Mouse (Mus musculus) spleen, adult 2 months (tissue): ENCODE measurements around the gene Hbs1l. TPM values are rescaled to one million over a fixed set of nuclear protein-coding genes. Genes with fewer than 3 reads are reported as not detected.

Experiments used
- DNase-seq, 2 experiments: peaks; one replicate each; pipeline versions ENCODE4 v3.0.0 to v3.0.0-alpha.2; 2012 to 2021; ENCODE audit warnings: low spot score in 2 of 2, low read depth in 1 of 2
- H3K27ac ChIP-seq: fragments of 200-500 bp; 2 replicates; pipeline ENCODE4 v1.5.1; 2012; ENCODE audit warnings: low read length, inconsistent platforms; ENCODE audit not compliant: insufficient read depth
- H3K27me3 ChIP-seq: fragments of 200-500 bp; 2 replicates; pipeline ENCODE4 v1.6.1; 2012; ENCODE audit warnings: mild to moderate bottlenecking, moderate library complexity, low read length, inconsistent platforms; ENCODE audit not compliant: control insufficient read depth, insufficient read depth
- H3K36me3 ChIP-seq: fragments of 200-500 bp; 2 replicates; pipeline ENCODE4 v1.6.1; 2012; ENCODE audit warnings: mild to moderate bottlenecking, low read length, inconsistent platforms; ENCODE audit not compliant: control insufficient read depth, insufficient read depth
- H3K4me1 ChIP-seq: fragments of 200-500 bp; 2 replicates; pipeline ENCODE4 v1.6.1; 2011; ENCODE audit warnings: inconsistent platforms; ENCODE audit not compliant: control insufficient read depth, insufficient read depth, insufficient read length
- H3K4me3 ChIP-seq: fragments of 200-500 bp; 2 replicates; pipeline ENCODE4 v1.5.1; 2011; ENCODE audit warnings: mild to moderate bottlenecking, inconsistent platforms; ENCODE audit not compliant: insufficient read depth, insufficient read length; ENCODE audit errors: extremely low read depth
- CTCF ChIP-seq: fragments of 200-500 bp; IDR thresholded peaks from 2 replicates; pipeline ENCODE4 v1.5.1; 2011; ENCODE audit warnings: mild to moderate bottlenecking, inconsistent platforms; ENCODE audit not compliant: insufficient read depth, insufficient read length, insufficient replicate concordance; ENCODE audit errors: extremely low read depth
- POLR2A ChIP-seq: fragments of 200-500 bp; IDR thresholded peaks from 2 replicates; pipeline ENCODE4 v1.6.1; 2011; ENCODE audit warnings: low read depth, low read length, inconsistent platforms
- WGBS: fragments of 180-500 bp; shearing (Covaris S2); methylation state at CpG from one replicate; pipeline ENCODE4 v1.1.7; 2018; 5-methylcytosine and 5-hydroxymethylcytosine counted together
- polyA plus RNA-seq: library from polyadenylated mRNA; depleted of rRNA; stranded (reverse); fragments of >200 nt; gene quantifications from 2 replicates; pipeline ENCODE4 v1.2.3, GENCODE M21; 2012

Hbs1l gene
- polyA plus RNA-seq, 1 experiment: 9.3 TPM

- TF ChIP-seq CTCF: no peak
- no peak for TF ChIP-seq POLR2A
- Histone ChIP-seq H3K27me3 (no peaks in the 10 kb centered on the region), H3K27ac (no peak overlapping the region), H3K4me3 (no peak overlapping the region), H3K36me3 (peaks cover 25% of the 10 kb centered on the region), H3K4me1 (no peaks in the 10 kb centered on the region)
- no peak for DNase-seq
- WGBS: 94% methylated on average over 11 of the region's 11 CpGs
Observed at GRCm38 (mm10) chr10:21342331-21343005, 46.7 kb downstream of the Hbs1l start.

DNA sequence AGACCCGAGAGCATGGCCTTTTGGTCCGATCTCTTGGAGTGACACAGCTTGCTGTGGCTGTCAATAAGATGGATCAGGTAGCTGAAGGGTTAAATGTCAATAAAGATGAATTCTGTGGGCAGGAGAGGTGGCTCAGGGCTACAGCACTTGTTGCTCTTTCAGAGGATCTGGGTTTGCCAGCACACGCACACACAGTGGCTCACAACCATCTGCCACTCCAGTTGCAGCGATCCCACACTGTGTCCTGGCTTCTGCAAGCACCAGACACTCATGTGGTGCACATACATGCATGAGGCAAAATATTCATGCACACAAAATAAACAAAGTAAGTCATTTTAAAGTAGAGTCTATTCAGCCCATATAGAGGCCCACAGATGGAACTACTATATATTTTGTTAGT is 51.6 kb downstream of the Hbs1l start:
- Histone ChIP-seq H3K36me3 (peaks cover 26% of the 10 kb centered on the region), H3K27ac (no peak overlapping the region), H3K4me1 (no peaks in the 10 kb centered on the region), H3K27me3 (no peaks in the 10 kb centered on the region), H3K4me3 (no peak overlapping the region)
- WGBS: 95% methylated on average over 4 of the region's 4 CpGs
- DNase-seq: no peak
- no peak for TF ChIP-seq POLR2A
- no peak for TF ChIP-seq CTCF

DNA sequence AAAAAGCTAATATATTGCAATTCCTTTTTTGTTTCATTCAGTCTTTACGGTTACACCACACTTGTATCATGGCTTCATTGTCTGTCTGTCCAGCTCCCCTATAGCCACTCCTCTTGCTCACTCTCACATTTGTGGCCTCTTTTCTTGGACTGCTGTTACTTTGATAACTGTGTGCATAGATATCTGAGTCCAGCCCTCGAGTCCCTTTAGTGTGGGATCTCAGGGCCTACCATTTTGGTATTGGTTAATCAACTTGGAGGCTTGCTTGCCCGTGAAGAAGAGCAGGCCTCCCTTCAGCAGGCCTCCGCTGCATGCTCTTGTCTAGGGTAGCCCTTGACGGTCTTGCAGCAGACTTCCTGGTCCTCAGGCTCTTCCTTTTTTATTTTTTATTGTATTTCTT is 53.7 kb downstream of the Hbs1l start:
- 94% methylated on average over 5 of the region's 5 CpGs for WGBS
- H3K36me3 ChIP-seq: peaks cover 21% of the 10 kb centered on the region
- H3K27ac ChIP-seq: no peak overlapping the region

GRCm38 (mm10) chr10:21349946-21350345 is 54.2 kb downstream of the Hbs1l start:
- H3K4me3 ChIP-seq: no peak overlapping the region
- no peak for DNase-seq
- H3K27ac ChIP-seq: no peak overlapping the region
- no peaks in the 10 kb centered on the region for H3K4me1 ChIP-seq
- WGBS: 96% methylated on average over 2 of the region's 2 CpGs
- TF ChIP-seq CTCF: no peak
- TF ChIP-seq POLR2A: no peak
- H3K27me3 ChIP-seq: no peaks in the 10 kb centered on the region
- H3K36me3 ChIP-seq: peaks cover 20% of the 10 kb centered on the region

More for the DNA sequence above, 53.7 kb downstream of the Hbs1l start:
- H3K27me3 ChIP-seq: no peaks in the 10 kb centered on the region
- DNase-seq: no peak
- no peaks in the 10 kb centered on the region for H3K4me1 ChIP-seq
- no peak overlapping the region for H3K4me3 ChIP-seq
- TF ChIP-seq CTCF (no peak), POLR2A (no peak)

DNA sequence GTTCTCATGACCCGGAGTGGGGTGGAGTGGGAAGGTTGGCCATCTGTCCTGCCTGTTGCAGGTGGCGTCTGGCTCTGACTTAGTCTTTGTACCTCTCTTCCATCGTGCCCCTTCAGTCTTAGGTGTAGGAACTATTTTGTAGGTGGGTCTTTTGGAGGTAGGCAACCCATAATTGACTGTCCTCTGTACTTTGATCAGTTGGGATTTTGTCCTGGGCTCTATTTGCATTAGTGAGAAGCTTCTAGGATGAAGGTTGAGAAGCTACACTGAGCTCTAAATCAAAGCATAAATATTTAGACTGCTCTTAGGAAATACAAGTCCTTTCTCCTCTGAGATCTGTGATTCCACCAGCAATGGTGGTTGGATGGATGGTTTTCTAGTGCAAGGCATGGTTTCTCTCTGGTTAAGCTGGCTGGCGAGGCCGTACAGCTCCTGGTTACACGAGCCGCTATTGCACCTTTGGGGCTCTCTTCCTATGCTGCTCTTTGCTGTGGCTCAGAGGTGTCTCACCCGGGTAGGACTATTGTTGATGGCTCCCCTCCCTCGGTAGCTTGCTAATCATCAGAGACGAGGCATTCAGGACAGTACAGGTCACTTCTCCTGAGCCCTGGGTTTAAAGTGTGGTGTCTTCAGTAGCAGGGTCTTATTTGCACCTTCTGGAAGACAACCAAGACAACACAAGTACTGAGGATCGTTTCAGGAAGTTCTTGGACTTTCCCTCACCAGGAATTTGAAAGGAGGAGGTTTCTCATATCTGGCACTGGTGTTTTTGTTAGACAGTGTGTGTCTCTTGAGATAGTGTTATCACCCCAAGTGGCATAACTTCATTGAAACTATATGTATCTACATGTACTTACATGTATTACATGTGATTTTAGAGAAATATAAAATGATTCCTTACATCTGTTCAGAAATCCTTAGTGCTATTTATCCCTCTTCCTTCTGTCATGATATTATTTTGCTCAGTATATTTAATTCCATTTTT is 55.0 kb downstream of the Hbs1l start:
- Histone ChIP-seq H3K27me3 (no peaks in the 10 kb centered on the region), H3K36me3 (peaks cover 16% of the 10 kb centered on the region), H3K4me3 (no peak overlapping the region), H3K27ac (no peak overlapping the region), H3K4me1 (no peaks in the 10 kb centered on the region)
- WGBS: 92% methylated on average over 11 of the region's 11 CpGs
- TF ChIP-seq CTCF (no peak), POLR2A (no peak)
- DNase-seq: no peak

- Histone ChIP-seq H3K4me1 (no peaks in the 10 kb centered on the region), H3K36me3 (peaks cover 22% of the 10 kb centered on the region), H3K4me3 (no peak overlapping the region), H3K27ac (no peak overlapping the region), H3K27me3 (no peaks in the 10 kb centered on the region)
- DNase-seq: no peak
- TF ChIP-seq POLR2A: no peak
- TF ChIP-seq CTCF: no peak
- 87% methylated on average over 12 of the region's 12 CpGs for WGBS
Observed at GRCm38 (mm10) chr10:21351766-21352165, 56.0 kb downstream of the Hbs1l start.
